Mouse (Mus musculus) limb, embryonic 10.5 days (tissue): ENCODE measurements around the gene Cpsf6. TPM values are rescaled to one million over a fixed set of nuclear protein-coding genes. Genes with fewer than 3 reads are reported as not detected.

ENCODE experiments used
- DNase-seq: peaks from one replicate; pipeline ENCODE4 v3.0.0-alpha.2; 2017; ENCODE audit warnings: low spot score
- H3K27ac ChIP-seq: fragments of 300-500 bp; sonication (generic); 2 replicates; pipeline ENCODE4 v1.5.1; 2016; ENCODE audit warnings: mild to moderate bottlenecking
- H3K27me3 ChIP-seq: fragments of 300-500 bp; sonication (generic); 2 replicates; pipeline ENCODE4 v1.6.1; 2016; ENCODE audit warnings: low read depth, mild to moderate bottlenecking; ENCODE audit not compliant: poor library complexity, severe bottlenecking
- H3K36me3 ChIP-seq: fragments of 300-500 bp; sonication (generic); 2 replicates; pipeline ENCODE4 v1.6.1; 2016; ENCODE audit warnings: mild to moderate bottlenecking, moderate library complexity
- H3K4me1 ChIP-seq: fragments of 300-500 bp; sonication (generic); 2 replicates; pipeline ENCODE4 v1.6.1; 2016
- H3K4me3 ChIP-seq: fragments of 300-500 bp; sonication (generic); 2 replicates; pipeline ENCODE4 v1.5.1; 2016; ENCODE audit warnings: mild to moderate bottlenecking, moderate library complexity
- H3K9me3 ChIP-seq: fragments of 300-500 bp; sonication (generic); replicated peaks from 2 replicates; pipeline ENCODE4 v1.6.1; 2016; ENCODE audit warnings: mild to moderate bottlenecking
- WGBS: fragments of 180-500 bp; shearing (Covaris S2); methylation state at CpG from one replicate; pipeline ENCODE4 v1.1.7; 2016; 5-methylcytosine and 5-hydroxymethylcytosine counted together
- polyA plus RNA-seq: library from polyadenylated mRNA; unstranded; fragments of >200 nt; fragmentation: Nextera tagmentation; extraction: Ambion mirVana; gene quantifications from 2 replicates; pipeline ENCODE4 v1.2.1, GENCODE M21; 2016

Gene Cpsf6
- polyA plus RNA-seq, 1 experiment from 2014 or later, result 235 TPM

DNA sequence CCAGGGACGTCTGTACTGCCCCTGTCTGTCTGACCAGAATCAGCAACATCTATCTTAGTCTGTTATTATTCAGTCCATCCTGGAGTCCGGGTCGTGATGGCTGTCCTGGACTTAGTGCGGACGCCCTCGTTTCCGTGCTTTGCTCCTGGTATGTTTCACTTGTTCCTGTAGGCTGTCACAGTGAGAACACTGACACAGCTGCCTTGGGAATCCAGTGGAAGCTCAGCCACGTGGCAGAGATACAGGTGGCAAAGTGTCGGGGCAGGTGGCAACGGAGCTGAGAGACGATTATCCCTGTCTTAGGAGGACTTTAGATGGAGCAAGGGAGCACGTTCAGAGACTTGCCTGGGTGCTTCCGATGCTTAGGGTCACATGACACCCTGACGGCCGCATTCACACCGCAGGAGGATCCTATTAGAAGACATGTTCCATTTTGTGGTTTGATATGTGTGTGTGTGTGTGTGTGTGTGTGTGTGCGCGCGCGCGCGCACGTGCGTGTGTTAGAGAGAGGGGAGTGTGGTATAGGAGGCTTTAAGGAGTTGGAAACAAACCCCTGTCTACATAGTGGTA is 38.9 kb upstream of the Cpsf6 start:
- peaks cover 21% of the 10 kb centered on the region for H3K4me1 ChIP-seq
- peak overlapping the region; percentile 41 for H3K4me3 ChIP-seq
- 50% methylated on average over 24 of the region's 24 CpGs for WGBS
- DNase-seq, result no peak
- peaks cover 39% of the 10 kb centered on the region; the same call in 1 of the 2 replicates for H3K27me3 ChIP-seq
- no peaks in the 10 kb centered on the region for H3K36me3 ChIP-seq
- H3K27ac ChIP-seq, result no peak overlapping the region
- H3K9me3 ChIP-seq, result no peaks in the 10 kb centered on the region

DNA sequence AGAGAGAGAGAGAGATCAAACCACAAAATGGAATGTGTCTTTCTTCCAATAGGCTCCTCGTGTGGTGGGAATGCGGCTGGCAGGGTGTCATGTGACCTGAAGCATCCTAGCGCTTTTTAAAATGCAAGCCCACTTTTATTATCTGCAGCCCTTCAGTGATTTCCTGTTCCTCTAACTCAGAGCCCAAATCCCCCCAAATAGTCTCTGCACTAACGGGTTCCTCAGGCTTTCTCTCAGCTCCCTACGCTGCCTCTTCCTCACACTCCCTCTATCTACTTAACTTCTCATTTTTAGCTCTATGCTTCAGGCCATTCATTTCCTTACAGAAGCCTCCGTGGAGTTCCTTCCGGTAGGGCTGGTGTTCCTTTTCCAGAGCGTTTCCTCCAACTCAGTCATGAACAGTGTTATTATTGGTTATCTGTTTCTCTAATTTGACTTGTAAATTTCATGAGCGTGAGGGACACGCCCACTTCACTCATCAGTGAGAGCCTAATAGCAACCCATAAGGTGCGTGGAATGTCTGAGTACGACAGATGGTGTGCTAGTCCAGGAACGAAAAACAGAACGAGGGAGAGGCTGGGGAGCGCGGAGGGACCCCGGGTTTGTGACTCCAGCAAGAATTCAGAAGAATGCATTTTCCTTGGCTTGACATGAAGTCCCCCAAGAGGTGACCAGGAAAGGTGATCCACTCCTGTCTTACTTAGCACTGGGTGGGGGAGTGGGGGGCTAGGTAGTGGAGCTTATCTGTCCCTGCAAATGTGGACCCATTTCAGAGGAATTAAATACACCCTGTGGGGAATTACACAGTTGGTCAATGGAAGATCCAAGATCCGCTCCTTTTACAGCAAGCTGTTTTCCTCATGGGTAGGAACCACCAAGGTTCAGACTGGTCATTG is 38.2 kb upstream of the Cpsf6 start:
- WGBS, result 26% methylated on average over 18 of the region's 18 CpGs
- Histone ChIP-seq H3K27ac (peak overlapping the region; percentile 38; the same call in 1 of the 2 replicates), H3K27me3 (peaks cover 39% of the 10 kb centered on the region; the same call in 1 of the 2 replicates), H3K4me3 (peak overlapping the region; percentile 41), H3K36me3 (no peaks in the 10 kb centered on the region), H3K4me1 (peaks cover 21% of the 10 kb centered on the region), H3K9me3 (no peaks in the 10 kb centered on the region)
- DNase-seq, result peak; percentile 40

DNA sequence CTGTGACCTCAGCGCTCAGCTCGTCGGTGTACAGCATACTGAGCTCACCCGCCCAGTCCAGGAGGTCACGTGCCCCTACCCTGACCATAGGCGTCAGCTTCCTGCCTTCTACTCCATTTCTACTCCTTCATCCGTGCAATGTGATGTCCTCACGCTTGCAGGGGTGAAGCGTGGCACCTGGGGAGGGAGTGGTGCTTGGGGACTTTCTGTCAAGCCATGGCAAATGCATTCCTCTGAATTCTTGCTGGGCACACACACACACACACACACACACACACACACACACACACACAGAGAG is 37.6 kb upstream of the Cpsf6 start:
- peak overlapping the region; percentile 41 for H3K4me3 ChIP-seq
- H3K36me3 ChIP-seq, result no peaks in the 10 kb centered on the region
- H3K4me1 ChIP-seq, result peaks cover 21% of the 10 kb centered on the region
- 61% methylated on average over 9 of the region's 9 CpGs for WGBS
- peaks cover 39% of the 10 kb centered on the region; the same call in 1 of the 2 replicates for H3K27me3 ChIP-seq
- H3K27ac ChIP-seq, result peak overlapping the region; percentile 38; the same call in 1 of the 2 replicates
- DNase-seq, result no peak
- no peaks in the 10 kb centered on the region for H3K9me3 ChIP-seq

- Histone ChIP-seq H3K36me3 (no peaks in the 10 kb centered on the region), H3K27me3 (peaks cover 39% of the 10 kb centered on the region; the same call in 1 of the 2 replicates), H3K4me3 (peak overlapping the region; percentile 41), H3K4me1 (peaks cover 26% of the 10 kb centered on the region), H3K27ac (0 out of 2 replicates have a peak overlapping the region, but pooled peaks have one; percentile 38), H3K9me3 (no peaks in the 10 kb centered on the region)
- WGBS, result 83% methylated on average over 16 of the region's 16 CpGs
- no peak for DNase-seq
Measured at GRCm38 (mm10) chr10:117416636-117417469, 37.0 kb upstream of the Cpsf6 start.

- Histone ChIP-seq H3K4me1 (peaks cover 29% of the 10 kb centered on the region), H3K9me3 (no peaks in the 10 kb centered on the region), H3K27me3 (peaks cover 32% of the 10 kb centered on the region; the same call in 1 of the 2 replicates), H3K27ac (no peak overlapping the region), H3K4me3 (no peak overlapping the region), H3K36me3 (no peaks in the 10 kb centered on the region)
- DNase-seq, result no peak
- WGBS, result 91% methylated on average over 9 of the region's 9 CpGs
Measured at GRCm38 (mm10) chr10:117416095-117416494, 36.3 kb upstream of the Cpsf6 start.

DNA sequence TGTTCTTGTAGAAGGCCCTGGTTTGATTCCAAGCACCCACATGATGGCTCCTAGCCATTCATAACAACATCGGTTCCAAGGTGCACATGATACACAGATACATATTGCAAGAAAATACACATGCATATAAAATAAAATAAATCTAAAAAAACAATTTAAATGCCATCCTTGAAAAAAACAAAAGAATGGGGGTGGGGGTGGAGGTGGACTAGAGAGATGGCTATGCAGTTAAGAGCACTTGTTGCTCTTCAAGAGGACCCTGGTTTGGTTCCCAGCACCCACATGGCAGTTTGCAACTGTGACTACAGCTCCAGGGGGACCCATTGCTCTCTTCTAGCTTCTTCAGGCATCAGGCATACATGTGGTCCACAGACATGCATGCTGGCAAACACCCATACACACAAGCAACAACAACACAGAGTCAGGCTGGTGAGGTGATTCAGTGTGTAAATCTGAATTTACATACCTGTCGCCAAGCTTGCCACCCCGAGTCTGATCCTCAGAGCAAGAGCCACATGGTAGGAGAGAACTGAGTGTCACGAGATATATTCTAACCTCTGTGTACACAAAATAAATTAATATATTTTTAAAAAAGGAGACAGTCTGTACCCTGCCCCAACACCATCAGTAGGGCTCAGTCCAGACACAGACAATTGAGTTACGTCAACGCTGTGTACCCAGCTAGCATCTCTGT is 35.7 kb upstream of the Cpsf6 start:
- DNase-seq, result no peak
- Histone ChIP-seq H3K27ac (no peak overlapping the region), H3K4me1 (peaks cover 29% of the 10 kb centered on the region), H3K36me3 (no peaks in the 10 kb centered on the region), H3K27me3 (peaks cover 26% of the 10 kb centered on the region; the same call in 1 of the 2 replicates), H3K4me3 (no peak overlapping the region), H3K9me3 (no peaks in the 10 kb centered on the region)
- 92% methylated on average over 6 of the region's 6 CpGs for WGBS

GRCm38 (mm10) chr10:117414726-117415125 is 34.9 kb upstream of the Cpsf6 start:
- no peak for DNase-seq
- H3K4me1 ChIP-seq, result peaks cover 29% of the 10 kb centered on the region
- 78% methylated on average over 1 of the region's 1 CpGs for WGBS
- no peak overlapping the region for H3K4me3 ChIP-seq
- H3K27me3 ChIP-seq, result peaks cover 19% of the 10 kb centered on the region; the same call in 1 of the 2 replicates
- no peaks in the 10 kb centered on the region for H3K9me3 ChIP-seq
- H3K36me3 ChIP-seq, result no peaks in the 10 kb centered on the region
- no peak overlapping the region for H3K27ac ChIP-seq

- no peak overlapping the region for H3K27ac ChIP-seq
- H3K9me3 ChIP-seq, result no peaks in the 10 kb centered on the region
- peaks cover 14% of the 10 kb centered on the region; the same call in 1 of the 2 replicates for H3K27me3 ChIP-seq
- no peaks in the 10 kb centered on the region for H3K36me3 ChIP-seq
- peaks cover 28% of the 10 kb centered on the region for H3K4me1 ChIP-seq
- H3K4me3 ChIP-seq, result no peak overlapping the region
- WGBS, result 79% methylated on average over 13 of the region's 13 CpGs
- DNase-seq, result no peak
Measured at GRCm38 (mm10) chr10:117413562-117414527, 34.0 kb upstream of the Cpsf6 start.

GRCm38 (mm10) chr10:117412474-117413057 is 32.8 kb upstream of the Cpsf6 start:
- no peaks in the 10 kb centered on the region for H3K9me3 ChIP-seq
- no peak overlapping the region for H3K4me3 ChIP-seq
- H3K27me3 ChIP-seq, result 0 out of 2 replicates have a peak, but pooled peaks cover 6% of the 10 kb centered on the region
- no peak for DNase-seq
- peaks cover 15% of the 10 kb centered on the region for H3K4me1 ChIP-seq
- no peak overlapping the region for H3K27ac ChIP-seq
- H3K36me3 ChIP-seq, result no peaks in the 10 kb centered on the region
- 87% methylated on average over 7 of the region's 7 CpGs for WGBS

- DNase-seq, result no peak
Measured at GRCm38 (mm10) chr10:117411716-117412473, 32.1 kb upstream of the Cpsf6 start.

More at GRCm38 (mm10) chr10:117411716-117412473, 32.1 kb upstream of the Cpsf6 start:
- Histone ChIP-seq H3K27me3 (0 out of 2 replicates have a peak, but pooled peaks cover under 1% of the 10 kb centered on the region), H3K9me3 (no peaks in the 10 kb centered on the region), H3K36me3 (no peaks in the 10 kb centered on the region), H3K27ac (no peak overlapping the region), H3K4me1 (peaks cover 8% of the 10 kb centered on the region), H3K4me3 (no peak overlapping the region)
- 40% methylated on average over 16 of the region's 16 CpGs for WGBS
